In genomic region chr3:108433881-108434495, GRCm38 (mm10) we compare ENCODE assay signal across 14 mouse cellular contexts. TPM values are rescaled to one million over a fixed set of nuclear protein-coding genes. Genes with fewer than 3 reads are reported as not detected.
A peak's percentile ranks its signal among the peaks of the same experiment; 100 is the strongest.
DNase-seq lines count a peak whose midpoint lies in the region; ATAC-seq lines count a peak whose summit lies in the region.
"Had no signal": no experiment of that assay in that cellular context is flagged by ENCODE, and none has a peak within 500 bp of the region (broad histone marks: within the 10 kb centered on the region; RNA-seq: fewer than 3 reads in every experiment).

No protein-coding gene starts in this region.

- no peaks in the 10 kb centered on the region for H3K27me3 ChIP-seq in heart, embryonic 12.5 days (replicated peaks)
- no peaks in the 10 kb centered on the region for H3K27me3 ChIP-seq in heart, embryonic 11.5 days (ENCODE audit: control insufficient read depth, insufficient read depth, low read length)
- H3K27me3 ChIP-seq in embryonic facial prominence, embryonic 13.5 days = no peaks in the 10 kb centered on the region
- H3K27me3 ChIP-seq in hindbrain, embryonic 13.5 days = no peaks in the 10 kb centered on the region
- no peaks in the 10 kb centered on the region for H3K27me3 ChIP-seq in midbrain, embryonic 15.5 days (replicated peaks)
- H3K27me3 ChIP-seq: limb, embryonic 12.5 days; lung, embryonic 15.5 days had no signal

- no peak for DNase-seq in adrenal gland, postnatal 4 days (ENCODE audit: low spot score in 2 of 2)
- DNase-seq in spleen, adult 12 weeks (ENCODE audit: low spot score) = no peak
- no peak for DNase-seq in adrenal gland, postnatal 10 days
- DNase-seq: cerebellum, adult 9-11 months; kidney, adult 11 months; layer of hippocampus, adult 9-11 months; spleen, adult 18-20 months had no signal

- ATAC-seq in heart, embryonic 12.5 days (ENCODE audit: insufficient number of reproducible peaks, low FRiP score) = 0 out of 2 replicates have a peak, but pooled peaks have one; percentile 10
- ATAC-seq in heart, embryonic 11.5 days (replicated peaks; ENCODE audit: insufficient number of reproducible peaks, low FRiP score, low TSS enrichment) = no peak
- ATAC-seq in embryonic facial prominence, embryonic 13.5 days (ENCODE audit: insufficient number of reproducible peaks, insufficient read depth, low FRiP score, low TSS enrichment, low read depth) = no peak
- peak; percentile 91 for ATAC-seq in hindbrain, embryonic 13.5 days (ENCODE audit: low FRiP score)
- ATAC-seq in midbrain, embryonic 15.5 days (replicated peaks) = peak; percentile 82; the same call in 1 of the 2 replicates

- H3K36me3 ChIP-seq in heart, embryonic 12.5 days = peaks cover 80% of the 10 kb centered on the region
- peaks cover 29% of the 10 kb centered on the region for H3K36me3 ChIP-seq in heart, embryonic 11.5 days (ENCODE audit: control insufficient read depth, insufficient read depth, low read length)
- peaks cover 76% of the 10 kb centered on the region for H3K36me3 ChIP-seq in embryonic facial prominence, embryonic 13.5 days
- H3K36me3 ChIP-seq in hindbrain, embryonic 13.5 days = peaks cover 68% of the 10 kb centered on the region
- H3K36me3 ChIP-seq in midbrain, embryonic 15.5 days (replicated peaks) = peaks cover 22% of the 10 kb centered on the region; the same call in 1 of the 2 replicates

- no peak overlapping the region for H3K27ac ChIP-seq in heart, embryonic 12.5 days (ENCODE audit: poor library complexity, severe bottlenecking)
- H3K27ac ChIP-seq in heart, embryonic 11.5 days (ENCODE audit: low read depth, low read length) = no peak overlapping the region
- H3K27ac ChIP-seq in embryonic facial prominence, embryonic 13.5 days = no peak overlapping the region
- H3K27ac ChIP-seq in hindbrain, embryonic 13.5 days = peak overlapping the region; percentile 85
- peak overlapping the region; percentile 75 for H3K27ac ChIP-seq in midbrain, embryonic 15.5 days
- H3K27ac ChIP-seq: limb, embryonic 12.5 days; lung, embryonic 15.5 days had no signal

- peaks cover 5% of the 10 kb centered on the region; the same call in 1 of the 2 replicates for H3K4me1 ChIP-seq in heart, embryonic 12.5 days (replicated peaks)
- H3K4me1 ChIP-seq in heart, embryonic 11.5 days (ENCODE audit: control insufficient read depth, insufficient read depth, low read length) = no peaks in the 10 kb centered on the region
- no peaks in the 10 kb centered on the region for H3K4me1 ChIP-seq in embryonic facial prominence, embryonic 13.5 days
- peaks cover 62% of the 10 kb centered on the region for H3K4me1 ChIP-seq in hindbrain, embryonic 13.5 days (replicated peaks)
- peaks cover 26% of the 10 kb centered on the region for H3K4me1 ChIP-seq in midbrain, embryonic 15.5 days
- H3K4me1 ChIP-seq: limb, embryonic 12.5 days; lung, embryonic 15.5 days had no signal

- H3K9ac ChIP-seq in heart, embryonic 12.5 days = no peak overlapping the region
- no peak overlapping the region for H3K9ac ChIP-seq in heart, embryonic 11.5 days (ENCODE audit: low read depth, low read length)
- H3K9ac ChIP-seq in embryonic facial prominence, embryonic 13.5 days = peak overlapping the region; percentile 21; the same call in 1 of the 2 replicates
- 0 out of 2 replicates have a peak overlapping the region, but pooled peaks have one; percentile 9 for H3K9ac ChIP-seq in hindbrain, embryonic 13.5 days
- no peak overlapping the region for H3K9ac ChIP-seq in midbrain, embryonic 15.5 days
- H3K9ac ChIP-seq: limb, embryonic 12.5 days; lung, embryonic 15.5 days had no signal

- no peak overlapping the region for H3K4me2 ChIP-seq in heart, embryonic 12.5 days
- no peak overlapping the region for H3K4me2 ChIP-seq in heart, embryonic 11.5 days
- H3K4me2 ChIP-seq in embryonic facial prominence, embryonic 13.5 days = no peak overlapping the region
- no peak overlapping the region; the same call in 1 of the 2 replicates for H3K4me2 ChIP-seq in hindbrain, embryonic 13.5 days
- H3K4me2 ChIP-seq in midbrain, embryonic 15.5 days = no peak overlapping the region
- H3K4me2 ChIP-seq: limb, embryonic 12.5 days; lung, embryonic 15.5 days had no signal

- 62% methylated on average over 19 of the region's 19 CpGs for WGBS in heart, embryonic 12.5 days
- WGBS in heart, embryonic 11.5 days (ENCODE audit: insufficient replicate concordance) = 57% methylated on average over 19 of the region's 19 CpGs
- 52% methylated on average over 19 of the region's 19 CpGs for WGBS in embryonic facial prominence, embryonic 13.5 days
- WGBS in hindbrain, embryonic 13.5 days = 17% methylated on average over 19 of the region's 19 CpGs
- WGBS in midbrain, embryonic 15.5 days = 15% methylated on average over 19 of the region's 19 CpGs

- H3K4me3 ChIP-seq in heart, embryonic 12.5 days = no peak overlapping the region
- no peak overlapping the region for H3K4me3 ChIP-seq in heart, embryonic 11.5 days (ENCODE audit: low read depth, low read length)
- H3K4me3 ChIP-seq in embryonic facial prominence, embryonic 13.5 days = no peak overlapping the region
- H3K4me3 ChIP-seq in hindbrain, embryonic 13.5 days = no peak overlapping the region
- H3K4me3 ChIP-seq in midbrain, embryonic 15.5 days = no peak overlapping the region
- H3K4me3 ChIP-seq: limb, embryonic 12.5 days; lung, embryonic 15.5 days had no signal

- H3K9me3 ChIP-seq in heart, embryonic 12.5 days (replicated peaks) = no peaks in the 10 kb centered on the region
- no peaks in the 10 kb centered on the region for H3K9me3 ChIP-seq in heart, embryonic 11.5 days (replicated peaks; ENCODE audit: control insufficient read depth, low read length)
- H3K9me3 ChIP-seq in embryonic facial prominence, embryonic 13.5 days = no peaks in the 10 kb centered on the region
- no peaks in the 10 kb centered on the region for H3K9me3 ChIP-seq in hindbrain, embryonic 13.5 days
- no peaks in the 10 kb centered on the region for H3K9me3 ChIP-seq in midbrain, embryonic 15.5 days
- H3K9me3 ChIP-seq: limb, embryonic 12.5 days; lung, embryonic 15.5 days had no signal

RNA-seq across cellular contexts. Expression of gene Sars, which starts 11.0 kb away (rescaled TPM):
- polyA plus RNA-seq in heart, embryonic 12.5 days (2016; fragmentation: Nextera tagmentation; extraction: Ambion mirVana) = 95.8 and 98.1 TPM in 2 replicates
- polyA plus RNA-seq in heart, embryonic 11.5 days (2014; fragmentation: Nextera tagmentation; extraction: Ambion mirVana) = 103 and 114 TPM in 2 replicates
- 116 and 128 TPM in 2 replicates for polyA plus RNA-seq in embryonic facial prominence, embryonic 13.5 days (2015; fragmentation: Nextera tagmentation; extraction: Ambion mirVana)
- polyA plus RNA-seq in hindbrain, embryonic 13.5 days (2015; fragmentation: Nextera tagmentation; extraction: Ambion mirVana) = 220 and 230 TPM in 2 replicates
- 209 and 212 TPM in 2 replicates for polyA plus RNA-seq in midbrain, embryonic 15.5 days (2015; fragmentation: Nextera tagmentation; extraction: Ambion mirVana)
- 100 to 1,000 TPM; 163 to 171 TPM for total RNA-seq in adrenal gland, postnatal 4 days (2021)
- 100 to 1,000 TPM; 146 to 152 TPM for total RNA-seq in adrenal gland, postnatal 10 days (2021)

RNA-seq across cellular contexts. Expression of gene Celsr2, which starts 18.6 kb away (rescaled TPM):
- polyA plus RNA-seq in heart, embryonic 12.5 days (2016; fragmentation: Nextera tagmentation; extraction: Ambion mirVana) = 2.3 and 3.6 TPM in 2 replicates
- 3.1 and 3.7 TPM in 2 replicates for polyA plus RNA-seq in heart, embryonic 11.5 days (2014; fragmentation: Nextera tagmentation; extraction: Ambion mirVana)
- 9.8 and 11.5 TPM in 2 replicates for polyA plus RNA-seq in embryonic facial prominence, embryonic 13.5 days (2015; fragmentation: Nextera tagmentation; extraction: Ambion mirVana)
- polyA plus RNA-seq in hindbrain, embryonic 13.5 days (2015; fragmentation: Nextera tagmentation; extraction: Ambion mirVana) = 50.5 and 58.0 TPM in 2 replicates
- polyA plus RNA-seq in midbrain, embryonic 15.5 days (2015; fragmentation: Nextera tagmentation; extraction: Ambion mirVana) = 38.5 and 43.3 TPM in 2 replicates
- 10 to 100 TPM; 15.3 to 25.8 TPM for total RNA-seq in adrenal gland, postnatal 4 days (2021)
- total RNA-seq in adrenal gland, postnatal 10 days (2021) = 10 to 100 TPM; 11.1 to 12.1 TPM

RNA-seq across cellular contexts. Expression of gene Psrc1, which starts 50.3 kb away (rescaled TPM):
- polyA plus RNA-seq in heart, embryonic 12.5 days (2016; fragmentation: Nextera tagmentation; extraction: Ambion mirVana) = 26.4 and 27.3 TPM in 2 replicates
- polyA plus RNA-seq in heart, embryonic 11.5 days (2014; fragmentation: Nextera tagmentation; extraction: Ambion mirVana) = 25.0 and 28.9 TPM in 2 replicates
- 61.4 and 73.1 TPM in 2 replicates for polyA plus RNA-seq in embryonic facial prominence, embryonic 13.5 days (2015; fragmentation: Nextera tagmentation; extraction: Ambion mirVana)
- 13.8 and 13.9 TPM in 2 replicates for polyA plus RNA-seq in hindbrain, embryonic 13.5 days (2015; fragmentation: Nextera tagmentation; extraction: Ambion mirVana)
- 7.7 and 8.8 TPM in 2 replicates for polyA plus RNA-seq in midbrain, embryonic 15.5 days (2015; fragmentation: Nextera tagmentation; extraction: Ambion mirVana)
- 10 to 100 TPM; 13.0 to 15.2 TPM for total RNA-seq in adrenal gland, postnatal 4 days (2021)
- total RNA-seq in adrenal gland, postnatal 10 days (2021) = 1 to 10 TPM; 6.0 to 6.4 TPM

Comparison
In these comparisons a context has a peak if more than half of its experiments do, and no peak if none do; other contexts are left out.
1. ATAC-seq: peak in heart, embryonic 12.5 days (single experiment), hindbrain, embryonic 13.5 days (single experiment) and midbrain, embryonic 15.5 days (single experiment); none in heart, embryonic 11.5 days (single experiment) and embryonic facial prominence, embryonic 13.5 days (single experiment).
2. H3K27ac ChIP-seq: peak in hindbrain, embryonic 13.5 days (single experiment) and midbrain, embryonic 15.5 days (single experiment); none in heart, embryonic 12.5 days (single experiment), heart, embryonic 11.5 days (single experiment) and embryonic facial prominence, embryonic 13.5 days (single experiment).
3. H3K9ac ChIP-seq: peak in embryonic facial prominence, embryonic 13.5 days (single experiment) and hindbrain, embryonic 13.5 days (single experiment); none in heart, embryonic 12.5 days (single experiment), heart, embryonic 11.5 days (single experiment) and midbrain, embryonic 15.5 days (single experiment).